Mouse (Mus musculus) lung, embryonic 14.5 days (tissue): ENCODE results near the gene C2cd5. TPM values are rescaled to one million over a fixed set of nuclear protein-coding genes. Genes with fewer than 3 reads are reported as not detected.
"Not testable (repeated sequence)": the region's sequence is repeated elsewhere in the genome, so short reads cannot be mapped to it uniquely, and the experiment has no call there.

ENCODE experiments used
- ATAC-seq: fragments of 200-750 bp; cut with Nextera tagmentation; 2 replicates; pipeline ENCODE4 v1.8.0; 2017; ENCODE audit warnings: mild to moderate bottlenecking, moderate TSS enrichment, moderate library complexity; ENCODE audit not compliant: insufficient read depth
- DNase-seq: peaks from one replicate; pipeline ENCODE4 v3.0.0-alpha.2; 2015
- H3K27ac ChIP-seq: fragments of 300-500 bp; sonication (generic); 2 replicates; pipeline ENCODE4 v1.5.1; 2014; ENCODE audit warnings: low read depth, mild to moderate bottlenecking, moderate library complexity
- H3K27me3 ChIP-seq: fragments of 300-500 bp; sonication (generic); 2 replicates; pipeline ENCODE4 v1.6.1; 2014; ENCODE audit warnings: low read length, control low read depth; ENCODE audit not compliant: insufficient read depth
- H3K36me3 ChIP-seq: fragments of 300-500 bp; sonication (generic); 2 replicates; pipeline ENCODE4 v1.6.1; 2014; ENCODE audit warnings: control low read depth; ENCODE audit not compliant: insufficient read depth
- H3K4me1 ChIP-seq: fragments of 300-500 bp; sonication (generic); 2 replicates; pipeline ENCODE4 v1.6.1; 2014; ENCODE audit warnings: antibody characterized with exemption, control low read depth; ENCODE audit not compliant: insufficient read depth
- H3K4me2 ChIP-seq: fragments of 300-500 bp; sonication (generic); 2 replicates; pipeline ENCODE4 v1.6.1; 2014; ENCODE audit warnings: mild to moderate bottlenecking
- H3K4me3 ChIP-seq: fragments of 300-500 bp; sonication (generic); 2 replicates; pipeline ENCODE4 v1.5.1; 2014; ENCODE audit warnings: low read depth, low read length
- H3K9ac ChIP-seq: fragments of 300-500 bp; sonication (generic); 2 replicates; pipeline ENCODE4 v1.6.1; 2014
- H3K9me3 ChIP-seq: fragments of 300-500 bp; sonication (generic); 2 replicates; pipeline ENCODE4 v1.6.1; 2016; ENCODE audit warnings: low read depth, low read length, control low read depth
- CTCF ChIP-seq: IDR thresholded peaks from 2 replicates; pipeline ENCODE4 v1.5.1; 2016; ENCODE audit warnings: antibody characterized with exemption, low read depth
- WGBS: fragments of 180-500 bp; shearing (Covaris S2); extraction: QIAGEN DNeasy Blood & Tissue Kit; methylation state at CpG from one replicate; pipeline ENCODE4 v1.1.7; 2014; 5-methylcytosine and 5-hydroxymethylcytosine counted together
- polyA plus RNA-seq: library from polyadenylated mRNA; unstranded; fragments of >200 nt; fragmentation: Nextera tagmentation; extraction: Ambion mirVana; gene quantifications from 2 replicates; pipeline ENCODE4 v1.2.1, GENCODE M21; 2014

Gene C2cd5
- polyA plus RNA-seq, 1 experiment from 2014 or later: 26.7 TPM

DNA sequence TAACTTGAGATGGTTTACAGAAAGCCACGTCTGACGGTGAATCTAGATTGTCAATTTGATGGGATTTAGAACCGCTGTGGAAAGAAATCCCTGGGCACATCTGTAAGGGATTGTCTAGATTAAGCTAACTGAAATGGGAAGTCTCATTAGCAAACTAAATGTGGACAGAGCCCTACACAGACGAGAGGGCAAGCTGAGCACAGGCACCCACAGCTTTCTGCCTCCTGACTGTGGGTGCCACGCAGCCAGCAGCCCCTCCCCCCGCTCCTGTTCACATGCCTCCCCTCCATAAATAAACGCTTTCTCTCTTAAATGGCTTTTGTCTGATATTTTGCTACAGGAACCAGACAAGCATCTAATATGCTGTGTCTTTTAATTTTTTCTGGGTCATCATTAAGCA, 107.8 kb downstream of the C2cd5 start:
- 30% methylated on average over 7 of the region's 7 CpGs for WGBS
- ATAC-seq (no peak), DNase-seq (no peak)
- H3K4me3 ChIP-seq: no peak overlapping the region
- no peak overlapping the region for H3K4me2 ChIP-seq
- H3K4me1 ChIP-seq: no peaks in the 10 kb centered on the region
- no peak overlapping the region for H3K27ac ChIP-seq
- no peaks in the 10 kb centered on the region for H3K27me3 ChIP-seq
- no peaks in the 10 kb centered on the region for H3K36me3 ChIP-seq
- no peak overlapping the region for H3K9ac ChIP-seq
- TF ChIP-seq CTCF: no peak
- H3K9me3 ChIP-seq: no peaks in the 10 kb centered on the region

DNA sequence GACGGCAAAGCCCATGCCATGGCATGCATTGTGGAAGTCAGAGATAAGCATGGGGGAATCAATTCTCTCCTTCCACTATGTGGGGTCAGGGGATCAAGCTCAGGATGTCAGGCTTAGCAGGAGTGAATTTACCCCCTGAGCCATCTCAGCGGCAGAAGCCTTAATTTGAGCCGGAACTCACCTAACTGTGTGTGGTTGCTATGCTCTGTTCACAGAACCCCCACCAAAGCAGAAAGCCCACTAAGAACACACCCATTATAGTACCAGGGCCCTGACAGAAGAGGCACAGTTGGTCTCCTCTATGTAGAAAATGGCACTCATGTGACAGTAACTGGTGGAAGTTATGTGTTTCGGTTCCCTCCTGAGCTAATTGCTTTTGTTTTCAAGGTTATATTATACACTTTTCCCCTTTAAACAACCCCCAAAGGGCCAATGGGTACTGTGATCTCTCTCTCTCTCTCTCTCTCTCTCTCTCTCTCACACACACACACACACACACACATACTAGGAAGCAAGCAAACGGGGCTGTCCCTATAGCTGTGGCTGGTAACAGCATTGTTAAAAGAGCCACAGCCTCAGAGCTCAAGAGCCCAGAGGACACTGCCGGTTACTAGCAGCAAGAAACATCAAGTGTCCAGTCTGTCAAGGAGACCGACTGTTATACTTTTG, 108.4 kb downstream of the C2cd5 start:
- no peaks in the 10 kb centered on the region for H3K36me3 ChIP-seq
- H3K9ac ChIP-seq: no peak overlapping the region
- WGBS: 32% methylated on average over 7 of the region's 7 CpGs
- TF ChIP-seq CTCF: no peak
- DNase-seq (no peak), ATAC-seq (no peak)
- no peaks in the 10 kb centered on the region for H3K9me3 ChIP-seq
- H3K27me3 ChIP-seq: no peaks in the 10 kb centered on the region
- no peak overlapping the region for H3K27ac ChIP-seq
- no peak overlapping the region for H3K4me2 ChIP-seq
- H3K4me3 ChIP-seq: no peak overlapping the region
- no peaks in the 10 kb centered on the region for H3K4me1 ChIP-seq

DNA sequence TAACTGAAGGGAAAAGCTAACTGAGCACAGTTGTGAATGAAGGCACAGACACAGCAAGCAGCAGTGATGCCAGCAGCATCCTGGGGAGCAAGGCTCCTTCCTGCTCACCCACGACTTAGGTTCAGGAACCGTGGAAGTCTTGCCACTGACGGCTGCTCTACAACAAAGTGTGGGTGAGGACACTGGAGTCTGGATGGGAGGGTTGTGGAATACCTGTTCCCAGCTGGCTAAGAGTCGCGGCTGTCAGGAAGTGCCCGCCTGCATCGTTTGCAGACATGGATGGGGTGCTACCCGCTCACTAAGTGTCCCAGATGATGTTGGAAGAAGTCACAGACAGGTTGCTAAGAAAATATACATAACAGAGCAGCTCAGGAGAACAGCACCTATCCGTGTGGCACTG, 109.4 kb downstream of the C2cd5 start:
- DNase-seq (no peak), ATAC-seq (no peak)
- H3K27ac ChIP-seq: no peak overlapping the region
- H3K4me2 ChIP-seq: no peak overlapping the region
- H3K36me3 ChIP-seq: no peaks in the 10 kb centered on the region
- no peak for TF ChIP-seq CTCF
- H3K27me3 ChIP-seq: no peaks in the 10 kb centered on the region
- H3K4me1 ChIP-seq: no peaks in the 10 kb centered on the region
- no peaks in the 10 kb centered on the region for H3K9me3 ChIP-seq
- H3K4me3 ChIP-seq: no peak overlapping the region
- WGBS: 68% methylated on average over 9 of the region's 9 CpGs
- H3K9ac ChIP-seq: no peak overlapping the region

DNA sequence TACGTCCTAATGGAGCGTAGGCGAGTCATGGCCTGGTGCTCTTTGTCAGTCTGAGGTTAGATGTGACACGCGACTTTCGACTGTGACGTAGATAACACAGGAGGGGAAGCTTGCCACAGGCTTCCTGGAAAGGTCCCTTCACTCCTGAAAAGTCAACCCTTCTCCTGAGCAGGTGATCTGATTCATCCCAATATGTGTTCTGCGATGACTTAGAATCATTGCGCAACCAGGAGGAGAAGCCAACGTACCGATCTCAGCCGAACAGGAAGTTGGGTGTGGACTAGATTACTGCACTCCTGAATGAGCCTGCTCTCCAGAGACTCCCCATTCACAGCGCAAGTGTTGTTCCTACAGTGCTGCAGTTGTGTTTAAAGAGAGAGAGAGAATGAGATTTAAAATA, 110.4 kb downstream of the C2cd5 start:
- Histone ChIP-seq H3K27ac (no peak overlapping the region), H3K4me1 (no peaks in the 10 kb centered on the region), H3K9me3 (no peaks in the 10 kb centered on the region), H3K27me3 (no peaks in the 10 kb centered on the region), H3K36me3 (no peaks in the 10 kb centered on the region), H3K9ac (no peak overlapping the region), H3K4me2 (no peak overlapping the region), H3K4me3 (no peak overlapping the region)
- DNase-seq (no peak), ATAC-seq (no peak)
- WGBS: 77% methylated on average over 13 of the region's 13 CpGs
- no peak for TF ChIP-seq CTCF

DNA sequence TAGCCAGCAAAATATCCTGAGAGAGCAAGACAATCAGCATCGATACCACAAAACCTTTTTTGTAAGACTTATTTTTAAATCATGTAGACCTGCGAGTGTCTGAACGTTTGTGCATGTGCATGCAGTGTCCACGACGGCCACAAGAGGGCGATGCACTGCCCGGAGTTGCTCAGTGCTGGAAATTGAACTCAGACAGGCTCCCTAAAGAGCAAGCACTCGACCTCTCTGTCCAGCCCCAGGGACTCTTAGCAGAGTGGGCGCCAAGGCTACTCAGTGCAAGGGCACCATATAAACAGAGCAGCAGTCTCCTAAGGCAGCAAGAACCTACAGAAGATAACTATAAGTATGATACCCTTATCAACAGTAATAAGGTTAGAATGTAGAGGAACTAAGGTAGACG, 111.2 kb downstream of the C2cd5 start:
- TF ChIP-seq CTCF: peak; percentile 88
- DNase-seq (peak; percentile 81), ATAC-seq (no peak)
- Histone ChIP-seq H3K4me3 (no peak overlapping the region), H3K36me3 (no peaks in the 10 kb centered on the region), H3K27ac (no peak overlapping the region), H3K4me2 (no peak overlapping the region), H3K4me1 (no peaks in the 10 kb centered on the region), H3K9ac (no peak overlapping the region), H3K9me3 (no peaks in the 10 kb centered on the region), H3K27me3 (no peaks in the 10 kb centered on the region)
- WGBS: 22% methylated on average over 10 of the region's 10 CpGs

DNA sequence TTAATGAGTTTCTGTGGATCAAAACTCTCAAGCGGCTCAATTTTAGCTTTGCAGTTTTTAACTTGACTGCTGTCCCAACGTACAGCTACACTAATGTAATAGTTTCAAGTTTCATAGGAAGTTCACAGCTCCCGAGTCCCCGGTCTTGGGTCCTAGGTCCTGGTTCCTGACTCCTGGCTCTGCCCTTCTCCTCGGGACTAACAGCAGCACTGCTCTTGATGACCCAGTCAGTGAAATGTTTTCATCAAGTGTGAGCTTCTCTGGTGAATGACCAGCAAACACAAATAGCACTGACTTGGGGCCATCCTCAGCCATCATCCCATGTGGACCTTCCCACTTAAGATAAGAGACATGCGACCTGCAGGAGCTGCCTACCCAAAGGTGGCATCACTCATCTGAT, 111.7 kb downstream of the C2cd5 start:
- no peak for DNase-seq
- Histone ChIP-seq H3K4me2 (no peak overlapping the region), H3K27ac (no peak overlapping the region), H3K9me3 (no peaks in the 10 kb centered on the region), H3K27me3 (no peaks in the 10 kb centered on the region), H3K4me1 (no peaks in the 10 kb centered on the region), H3K4me3 (no peak overlapping the region), H3K36me3 (no peaks in the 10 kb centered on the region), H3K9ac (no peak overlapping the region)
- WGBS: 64% methylated on average over 6 of the region's 6 CpGs
- TF ChIP-seq CTCF: no peak
- ATAC-seq: no peak

DNA sequence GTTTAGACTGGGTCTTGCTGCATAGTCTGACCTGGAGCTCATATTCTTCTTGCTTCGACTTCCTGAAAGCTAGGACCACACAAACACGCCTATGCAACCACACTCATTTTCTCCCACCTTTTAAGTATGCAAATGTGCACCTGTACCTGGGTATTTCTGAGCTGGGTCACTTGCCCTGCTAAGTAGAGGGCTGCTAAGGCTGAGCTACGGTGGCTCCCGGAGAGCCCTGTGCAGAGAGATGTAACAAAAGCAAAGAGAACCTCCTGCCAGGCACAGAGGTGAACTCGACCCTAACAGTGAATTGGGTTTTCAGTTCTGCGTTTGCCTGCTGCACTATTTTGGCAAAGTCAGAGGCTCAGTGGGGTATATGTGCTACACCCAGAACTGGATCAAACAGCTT, 112.3 kb downstream of the C2cd5 start:
- no peak for TF ChIP-seq CTCF
- no peak for DNase-seq
- no peaks in the 10 kb centered on the region for H3K4me1 ChIP-seq
- no peak overlapping the region for H3K27ac ChIP-seq
- no peaks in the 10 kb centered on the region for H3K36me3 ChIP-seq
- H3K4me2 ChIP-seq: no peak overlapping the region
- H3K9me3 ChIP-seq: no peaks in the 10 kb centered on the region
- 76% methylated on average over 6 of the region's 6 CpGs for WGBS
- no peaks in the 10 kb centered on the region for H3K27me3 ChIP-seq
- no peak for ATAC-seq
- H3K9ac ChIP-seq: no peak overlapping the region
- no peak overlapping the region for H3K4me3 ChIP-seq

DNA sequence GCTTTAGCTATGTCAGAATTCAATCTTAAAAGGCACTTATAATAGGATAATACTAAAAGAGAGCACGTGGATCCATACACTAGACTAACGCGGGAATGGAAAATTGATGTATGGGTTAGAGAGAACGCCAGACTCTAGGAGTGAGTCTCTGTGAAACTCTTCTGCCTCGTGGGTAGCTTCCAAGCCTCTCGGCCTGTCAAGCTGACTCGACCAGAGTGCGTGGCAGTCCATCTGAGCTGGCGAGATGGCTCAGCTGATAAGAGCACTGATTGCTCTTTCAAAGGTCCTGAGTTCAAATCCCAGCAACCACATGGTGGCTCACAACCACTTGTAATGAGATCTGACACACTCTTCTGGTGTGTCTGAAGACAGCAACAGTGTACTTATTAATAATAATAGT, 113.2 kb downstream of the C2cd5 start:
- not testable (repeated sequence) for H3K27ac ChIP-seq, H3K36me3 ChIP-seq, H3K4me2 ChIP-seq, H3K9me3 ChIP-seq, DNase-seq, H3K4me1 ChIP-seq, ATAC-seq, H3K27me3 ChIP-seq, H3K4me3 ChIP-seq, H3K9ac ChIP-seq
- 75% methylated on average over 9 of the region's 9 CpGs for WGBS

DNA sequence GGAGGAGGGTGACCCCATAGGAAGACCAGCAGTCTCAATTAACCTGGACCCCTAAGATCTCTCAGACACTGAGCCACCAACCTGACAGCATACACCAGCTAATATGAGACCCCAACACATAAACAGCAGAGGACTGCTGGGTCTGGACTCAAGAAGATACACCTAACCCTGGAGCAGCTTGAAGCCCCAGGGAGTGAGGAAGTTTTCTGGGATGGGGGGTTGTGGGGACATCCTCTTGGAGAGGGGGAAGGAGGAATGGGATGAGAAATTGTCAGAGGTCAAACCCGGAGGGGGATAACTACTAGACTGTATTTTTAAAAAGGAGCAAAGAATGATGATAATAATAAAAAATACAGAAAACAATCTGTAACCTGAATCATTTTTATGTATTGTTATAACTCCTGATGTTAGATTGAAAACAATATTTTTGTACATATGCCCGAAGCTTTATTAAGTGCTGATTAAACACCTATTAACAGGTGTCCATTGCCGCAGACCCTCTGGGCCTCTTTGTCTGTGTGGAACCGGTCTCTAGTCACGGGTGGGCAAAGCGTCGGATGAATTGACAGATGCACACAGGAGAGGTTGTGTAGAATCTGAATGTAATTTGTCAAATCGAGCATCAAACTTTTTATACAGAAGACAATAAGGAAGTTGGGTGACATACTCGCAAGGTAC, 114.2 kb downstream of the C2cd5 start:
- 79% methylated on average over 9 of the region's 9 CpGs for WGBS
- not testable (repeated sequence) for H3K9me3 ChIP-seq, H3K36me3 ChIP-seq, H3K4me1 ChIP-seq, ATAC-seq, H3K9ac ChIP-seq, DNase-seq, H3K27me3 ChIP-seq, H3K4me3 ChIP-seq, H3K27ac ChIP-seq, H3K4me2 ChIP-seq
